In the genomic region with DNA sequence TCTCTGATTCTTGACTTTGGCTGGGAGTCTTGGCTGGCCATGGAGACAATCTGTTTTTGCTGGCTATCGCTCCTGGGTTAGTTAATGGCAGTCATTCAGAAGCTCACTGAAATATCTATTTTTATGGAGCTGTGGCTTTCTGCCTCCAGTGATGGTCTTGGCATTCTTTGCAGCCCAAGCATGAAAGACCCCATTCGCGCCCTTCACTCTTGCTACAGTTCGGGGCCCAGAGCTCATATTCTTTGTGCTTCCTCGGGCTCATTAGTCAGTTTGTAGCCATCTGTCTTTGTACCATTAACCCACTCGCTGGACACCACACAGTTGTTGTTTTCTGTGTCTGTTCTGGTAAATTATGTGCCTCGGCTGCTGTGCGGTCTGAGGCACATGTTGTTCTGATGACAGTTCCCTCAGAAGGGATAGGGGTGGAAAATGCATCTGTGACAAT, we compare ENCODE assay signal across 10 mouse cellular contexts.
A peak's percentile ranks its signal among the peaks of the same experiment; 100 is the strongest.
DNase-seq lines count a peak whose midpoint lies in the region; ATAC-seq and TF ChIP-seq lines count a peak whose summit lies in the region.
"Had no signal": no experiment of that assay in that cellular context is flagged by ENCODE, and none has a peak within 500 bp of the region (broad histone marks: within the 10 kb centered on the region; RNA-seq: fewer than 3 reads in every experiment).

No protein-coding gene starts in this region.

- H3K36me3 ChIP-seq in lung, embryonic 15.5 days = no peaks in the 10 kb centered on the region
- no peaks in the 10 kb centered on the region for H3K36me3 ChIP-seq in hindbrain, embryonic 12.5 days
- H3K36me3 ChIP-seq: embryonic facial prominence, embryonic 15.5 days had no signal

- no peak overlapping the region for H3K4me3 ChIP-seq in lung, embryonic 15.5 days
- no peak overlapping the region for H3K4me3 ChIP-seq in lung, adult 2 months (replicated peaks; ENCODE audit: extremely low read depth, low read depth, low read length)
- no peak overlapping the region for H3K4me3 ChIP-seq in hindbrain, embryonic 12.5 days
- H3K4me3 ChIP-seq: embryonic facial prominence, embryonic 15.5 days; megakaryocyte, embryonic 14.5 days had no signal

- H3K4me2 ChIP-seq in lung, embryonic 15.5 days = no peak overlapping the region
- H3K4me2 ChIP-seq in hindbrain, embryonic 12.5 days (replicated peaks) = no peak overlapping the region
- H3K4me2 ChIP-seq: embryonic facial prominence, embryonic 15.5 days had no signal

- peak; percentile 24; the same call in 1 of the 2 replicates for ATAC-seq in lung, embryonic 15.5 days (ENCODE audit: borderline replicate concordance, extremely low read depth, low FRiP score, low TSS enrichment)
- ATAC-seq in hindbrain, embryonic 12.5 days (ENCODE audit: low FRiP score) = peak; percentile 46; the same call in 1 of the 2 replicates

- DNase-seq in lung, adult 2 months = no peak
- DNase-seq in cerebellum, postnatal 25 days = peak; percentile 76 to 80
- peak; percentile 5 for DNase-seq in retina, embryonic 14.5 days (ENCODE audit: low spot score)
- DNase-seq in urinary bladder, postnatal 36 days (ENCODE audit: low spot score in 2 of 2) = no peak
- no peak for DNase-seq in left cerebral cortex, postnatal 36 days (ENCODE audit: low spot score in 2 of 2)
- DNase-seq: kidney, postnatal 25 days had no signal

- TF ChIP-seq POLR2A in lung, adult 2 months (IDR thresholded peaks at IDR 0.05; ENCODE audit: borderline replicate concordance, extremely low read depth, low read depth, low read length) = no peak

- H3K9me3 ChIP-seq in lung, embryonic 15.5 days = no peaks in the 10 kb centered on the region
- H3K9me3 ChIP-seq in hindbrain, embryonic 12.5 days (replicated peaks) = no peaks in the 10 kb centered on the region
- H3K9me3 ChIP-seq: embryonic facial prominence, embryonic 15.5 days had no signal

- H3K9ac ChIP-seq in lung, embryonic 15.5 days = no peak overlapping the region
- no peak overlapping the region for H3K9ac ChIP-seq in hindbrain, embryonic 12.5 days
- H3K9ac ChIP-seq: embryonic facial prominence, embryonic 15.5 days had no signal

- TF ChIP-seq CTCF in lung, adult 2 months (IDR thresholded peaks at IDR 0.05; ENCODE audit: insufficient read depth, low read length) = no peak

- H3K4me1 ChIP-seq in lung, embryonic 15.5 days = no peaks in the 10 kb centered on the region
- no peaks in the 10 kb centered on the region for H3K4me1 ChIP-seq in lung, adult 2 months (ENCODE audit: control insufficient read depth, insufficient read depth, low read length)
- H3K4me1 ChIP-seq in hindbrain, embryonic 12.5 days = peaks cover 4% of the 10 kb centered on the region; the same call in 1 of the 2 replicates
- H3K4me1 ChIP-seq: embryonic facial prominence, embryonic 15.5 days; megakaryocyte, embryonic 14.5 days had no signal

- H3K27ac ChIP-seq in lung, embryonic 15.5 days = no peak overlapping the region
- H3K27ac ChIP-seq in hindbrain, embryonic 12.5 days = no peak overlapping the region
- H3K27ac ChIP-seq: embryonic facial prominence, embryonic 15.5 days had no signal

- intact Hi-C loops in left cerebral cortex, postnatal 36 days (cut with DNase I) = no loop called here

- H3K27me3 ChIP-seq in lung, embryonic 15.5 days = no peaks in the 10 kb centered on the region
- H3K27me3 ChIP-seq in hindbrain, embryonic 12.5 days = no peaks in the 10 kb centered on the region
- H3K27me3 ChIP-seq: embryonic facial prominence, embryonic 15.5 days; megakaryocyte, embryonic 14.5 days had no signal

- 56% methylated on average over 8 of the region's 8 CpGs for WGBS in lung, embryonic 15.5 days
- WGBS in lung, adult 2 months = 70% methylated on average over 8 of the region's 8 CpGs
- WGBS in hindbrain, embryonic 12.5 days = 45% methylated on average over 8 of the region's 8 CpGs

Comparison
In these comparisons a context has a peak if more than half of its experiments do, and no peak if none do; other contexts are left out.
1. DNase-seq: peak in cerebellum, postnatal 25 days (2 of 2) and retina, embryonic 14.5 days (single experiment); none in lung, adult 2 months (single experiment), urinary bladder, postnatal 36 days (0 of 2) and left cerebral cortex, postnatal 36 days (0 of 2).